Mouse (Mus musculus): ENCODE data around the gene Kcnmb1. TPM values are rescaled to one million over a fixed set of nuclear protein-coding genes. Genes with fewer than 3 reads are reported as not detected.
A peak's percentile ranks its signal among the peaks of the same experiment; 100 is the strongest.

Gene Kcnmb1
- polyA plus RNA-seq (2012; rRNA removed), result 0.57 and 0.63 TPM in 2 replicates

DNA sequence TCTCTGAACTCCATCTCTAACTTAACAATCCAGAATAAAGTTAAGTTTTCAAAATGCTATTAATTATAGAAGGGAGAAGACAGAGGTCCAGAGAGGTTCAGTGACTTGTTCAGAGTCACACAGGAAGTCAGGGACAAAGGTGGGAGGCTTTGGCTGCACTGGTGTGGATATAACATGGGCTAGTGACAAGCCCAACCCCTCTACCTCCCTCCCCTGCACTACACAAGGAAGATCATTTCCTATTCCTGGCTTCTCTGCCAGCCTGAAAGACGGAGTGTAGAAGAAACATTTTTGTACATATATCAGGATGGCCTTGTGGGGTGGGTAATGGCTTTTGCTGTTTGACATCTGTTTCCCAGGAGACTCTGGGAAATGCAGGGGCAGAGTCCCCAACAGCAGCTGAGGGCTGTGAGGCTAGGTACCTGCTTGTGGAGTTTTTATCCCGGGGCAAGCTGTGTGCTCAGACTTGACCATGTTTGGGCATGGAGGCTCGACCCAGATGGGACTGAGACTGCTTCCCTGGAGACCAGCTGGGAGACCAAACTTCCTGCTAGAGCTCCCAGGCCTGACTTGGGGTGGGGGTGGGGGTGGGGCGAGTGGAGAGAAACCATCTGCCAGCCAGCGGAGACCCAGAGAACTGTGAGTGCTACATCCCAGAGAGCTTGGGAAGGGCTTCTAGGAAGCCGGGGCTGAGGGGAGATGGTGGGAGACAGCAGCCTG, at the start of gene Kcnmb1:
Gene Kcnmb1 (plus strand): TSS at position 326 of the 720 bp plus-strand sequence.
- H3K4me1 ChIP-seq (ENCODE audit: control insufficient read depth, insufficient read depth, low read length), result no peaks in the 10 kb centered on the region
- H3K27ac ChIP-seq (ENCODE audit: insufficient read depth, low read length), result no peak within 1 kb of the TSS
- TF ChIP-seq POLR2A (IDR thresholded peaks at IDR 0.05; ENCODE audit: extremely low read depth, insufficient read depth, low read length) (no peak), CTCF (IDR thresholded peaks at IDR 0.05; ENCODE audit: extremely low read depth, insufficient read depth, low read length) (no peak)
- H3K4me3 ChIP-seq (ENCODE audit: insufficient read depth, low read length), result no peak within 1 kb of the TSS

DNA sequence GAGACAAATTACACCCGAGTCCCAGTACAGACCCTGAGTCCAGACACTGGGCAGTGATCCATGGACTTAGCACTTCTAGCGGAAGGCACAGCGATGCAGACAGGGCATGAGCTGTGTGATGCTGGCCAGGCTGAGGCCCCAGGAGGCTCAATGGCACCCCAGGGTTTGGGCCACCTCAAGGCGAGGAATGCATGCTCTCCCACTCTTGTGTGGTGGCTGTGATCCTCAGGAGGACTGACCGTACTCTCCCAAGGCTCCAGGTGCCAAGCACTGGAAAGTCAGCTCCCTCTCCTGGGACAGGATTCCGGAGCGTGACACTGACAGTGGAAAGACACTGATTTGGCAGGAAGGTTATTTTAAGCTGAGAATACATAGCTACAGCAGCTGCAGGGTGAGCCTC, 49.8 kb upstream of the Kcnmb1 start:
- Histone ChIP-seq H3K27ac (ENCODE audit: insufficient read depth, low read length) (no peak overlapping the region), H3K4me1 (ENCODE audit: control insufficient read depth, insufficient read depth, low read length) (no peaks in the 10 kb centered on the region), H3K4me3 (ENCODE audit: insufficient read depth, low read length) (no peak overlapping the region)
- no peak for TF ChIP-seq POLR2A (IDR thresholded peaks at IDR 0.05; ENCODE audit: extremely low read depth, insufficient read depth, low read length)
- no peak for TF ChIP-seq CTCF (IDR thresholded peaks at IDR 0.05; ENCODE audit: extremely low read depth, insufficient read depth, low read length)

DNA sequence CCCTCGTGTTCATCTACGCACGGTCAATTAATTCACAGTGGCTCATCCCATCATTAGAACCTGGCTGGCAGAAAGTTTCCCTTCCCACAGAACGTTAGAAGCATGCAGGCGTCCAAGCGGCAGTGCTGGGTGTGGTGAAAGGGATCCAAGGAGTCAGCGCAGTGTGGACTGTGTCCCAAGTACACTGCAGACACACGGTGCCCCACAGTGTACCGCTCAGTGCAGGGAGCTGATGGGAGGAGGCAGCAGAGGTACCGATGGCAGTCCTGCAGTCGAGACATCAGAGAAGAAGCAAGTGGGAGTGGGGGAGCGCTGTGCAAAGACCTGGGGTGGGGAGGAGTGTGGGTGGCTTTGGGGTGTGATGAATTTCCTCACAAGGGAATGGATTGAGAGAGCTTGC, 48.6 kb upstream of the Kcnmb1 start:
- no peaks in the 10 kb centered on the region for H3K4me1 ChIP-seq (ENCODE audit: control insufficient read depth, insufficient read depth, low read length)
- no peak overlapping the region for H3K27ac ChIP-seq (ENCODE audit: insufficient read depth, low read length)
- no peak for TF ChIP-seq POLR2A (IDR thresholded peaks at IDR 0.05; ENCODE audit: extremely low read depth, insufficient read depth, low read length)
- no peak for TF ChIP-seq CTCF (IDR thresholded peaks at IDR 0.05; ENCODE audit: extremely low read depth, insufficient read depth, low read length)
- H3K4me3 ChIP-seq (ENCODE audit: insufficient read depth, low read length), result no peak overlapping the region

- Histone ChIP-seq H3K27ac (ENCODE audit: insufficient read depth, low read length) (no peak overlapping the region), H3K4me1 (ENCODE audit: control insufficient read depth, insufficient read depth, low read length) (no peaks in the 10 kb centered on the region), H3K4me3 (ENCODE audit: insufficient read depth, low read length) (no peak overlapping the region)
- no peak for TF ChIP-seq POLR2A (IDR thresholded peaks at IDR 0.05; ENCODE audit: extremely low read depth, insufficient read depth, low read length)
- TF ChIP-seq CTCF (IDR thresholded peaks at IDR 0.05; ENCODE audit: extremely low read depth, insufficient read depth, low read length), result peak; percentile 97
Observed at GRCm38 (mm10) chr11:33917574-33917973, 45.2 kb upstream of the Kcnmb1 start.

DNA sequence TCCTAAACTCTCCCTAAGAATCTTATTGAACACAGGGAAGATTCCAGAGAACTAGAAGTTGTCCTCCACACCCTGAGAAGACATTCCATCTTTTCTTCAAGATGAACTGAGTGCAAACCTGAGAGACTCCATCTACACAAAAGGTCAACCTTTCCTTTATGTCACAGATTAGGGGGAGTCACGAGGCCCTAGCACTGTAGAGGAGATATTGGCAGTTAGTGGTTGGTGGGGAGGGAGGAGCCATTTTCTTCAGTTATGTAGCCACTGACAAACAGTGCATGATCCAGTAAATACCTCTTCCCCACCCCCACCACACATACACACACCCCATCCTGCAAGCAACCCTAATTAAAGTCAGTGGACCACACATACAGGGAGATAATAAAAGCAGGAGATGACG, 44.4 kb upstream of the Kcnmb1 start:
- H3K4me3 ChIP-seq (ENCODE audit: insufficient read depth, low read length), result no peak overlapping the region
- H3K27ac ChIP-seq (ENCODE audit: insufficient read depth, low read length), result no peak overlapping the region
- no peaks in the 10 kb centered on the region for H3K4me1 ChIP-seq (ENCODE audit: control insufficient read depth, insufficient read depth, low read length)
- TF ChIP-seq CTCF (IDR thresholded peaks at IDR 0.05; ENCODE audit: extremely low read depth, insufficient read depth, low read length), result no peak
- TF ChIP-seq POLR2A (IDR thresholded peaks at IDR 0.05; ENCODE audit: extremely low read depth, insufficient read depth, low read length), result no peak

- TF ChIP-seq POLR2A (IDR thresholded peaks at IDR 0.05; ENCODE audit: extremely low read depth, insufficient read depth, low read length) (no peak), CTCF (IDR thresholded peaks at IDR 0.05; ENCODE audit: extremely low read depth, insufficient read depth, low read length) (no peak)
- Histone ChIP-seq H3K4me3 (ENCODE audit: insufficient read depth, low read length) (no peak overlapping the region), H3K4me1 (ENCODE audit: control insufficient read depth, insufficient read depth, low read length) (no peaks in the 10 kb centered on the region), H3K27ac (ENCODE audit: insufficient read depth, low read length) (no peak overlapping the region)
Observed at GRCm38 (mm10) chr11:33919826-33920225, 43.0 kb upstream of the Kcnmb1 start.

GRCm38 (mm10) chr11:33921451-33921850, 41.4 kb upstream of the Kcnmb1 start:
- TF ChIP-seq POLR2A (IDR thresholded peaks at IDR 0.05; ENCODE audit: extremely low read depth, insufficient read depth, low read length), result no peak
- TF ChIP-seq CTCF (IDR thresholded peaks at IDR 0.05; ENCODE audit: extremely low read depth, insufficient read depth, low read length), result no peak
- H3K4me3 ChIP-seq (ENCODE audit: insufficient read depth, low read length), result no peak overlapping the region

GRCm38 (mm10) chr11:33923031-33923430, 39.8 kb upstream of the Kcnmb1 start:
- no peak overlapping the region for H3K27ac ChIP-seq (ENCODE audit: insufficient read depth, low read length)
- TF ChIP-seq CTCF (IDR thresholded peaks at IDR 0.05; ENCODE audit: extremely low read depth, insufficient read depth, low read length) (no peak), POLR2A (IDR thresholded peaks at IDR 0.05; ENCODE audit: extremely low read depth, insufficient read depth, low read length) (no peak)
- H3K4me3 ChIP-seq (ENCODE audit: insufficient read depth, low read length), result no peak overlapping the region
- H3K4me1 ChIP-seq (ENCODE audit: control insufficient read depth, insufficient read depth, low read length), result no peaks in the 10 kb centered on the region

More at GRCm38 (mm10) chr11:33921451-33921850, 41.4 kb upstream of the Kcnmb1 start:
- no peak overlapping the region for H3K27ac ChIP-seq (ENCODE audit: insufficient read depth, low read length)
- H3K4me1 ChIP-seq (ENCODE audit: control insufficient read depth, insufficient read depth, low read length), result no peaks in the 10 kb centered on the region

DNA sequence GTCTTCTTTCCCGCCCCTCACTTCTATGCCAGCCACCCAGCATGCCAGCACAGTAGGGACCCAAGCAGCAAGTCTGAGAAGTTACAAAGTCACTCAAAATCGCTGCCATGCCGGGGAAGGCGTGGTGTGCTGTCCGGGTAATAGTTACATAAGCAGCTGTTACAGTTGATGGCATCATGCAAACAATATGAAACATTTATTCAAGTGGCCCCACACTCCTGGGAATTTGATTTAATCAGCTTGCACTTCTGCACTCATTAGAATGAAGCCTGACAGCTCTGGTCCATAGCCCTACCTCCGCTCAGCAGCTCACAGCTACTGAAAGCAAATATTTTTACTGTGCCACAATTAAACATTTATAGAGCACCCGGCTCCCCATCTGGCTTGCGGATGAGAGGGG, 37.0 kb upstream of the Kcnmb1 start:
- H3K4me1 ChIP-seq (ENCODE audit: control insufficient read depth, insufficient read depth, low read length), result no peaks in the 10 kb centered on the region
- TF ChIP-seq POLR2A (IDR thresholded peaks at IDR 0.05; ENCODE audit: extremely low read depth, insufficient read depth, low read length), result no peak
- no peak for TF ChIP-seq CTCF (IDR thresholded peaks at IDR 0.05; ENCODE audit: extremely low read depth, insufficient read depth, low read length)
- no peak overlapping the region for H3K4me3 ChIP-seq (ENCODE audit: insufficient read depth, low read length)
- no peak overlapping the region for H3K27ac ChIP-seq (ENCODE audit: insufficient read depth, low read length)

DNA sequence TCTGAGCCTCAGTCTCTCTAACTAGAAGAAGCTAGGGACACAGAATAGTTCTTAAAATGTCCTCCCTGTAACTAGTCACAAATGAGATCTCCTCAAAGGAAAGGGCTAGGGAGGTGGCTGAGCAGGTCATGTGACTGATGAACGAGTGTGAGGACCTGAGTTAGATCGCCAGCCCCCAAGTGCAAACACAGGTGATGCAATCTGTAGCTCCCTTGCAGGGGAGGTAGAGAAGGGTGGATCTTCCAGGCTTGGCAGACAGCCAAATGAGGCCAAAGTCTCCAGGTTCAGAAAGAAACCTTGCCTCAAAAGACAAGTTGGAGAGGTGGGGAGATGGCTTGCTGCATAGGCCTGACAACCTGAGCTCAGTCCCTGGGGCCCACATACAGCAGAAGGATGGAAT, 36.3 kb upstream of the Kcnmb1 start:
- Histone ChIP-seq H3K27ac (ENCODE audit: insufficient read depth, low read length) (no peak overlapping the region), H3K4me1 (ENCODE audit: control insufficient read depth, insufficient read depth, low read length) (no peaks in the 10 kb centered on the region), H3K4me3 (ENCODE audit: insufficient read depth, low read length) (no peak overlapping the region)
- TF ChIP-seq POLR2A (IDR thresholded peaks at IDR 0.05; ENCODE audit: extremely low read depth, insufficient read depth, low read length), result no peak
- TF ChIP-seq CTCF (IDR thresholded peaks at IDR 0.05; ENCODE audit: extremely low read depth, insufficient read depth, low read length), result no peak
